In genomic region chr8:60665821-60666220, GRCm38 (mm10) we compare ENCODE assay signal across 23 mouse cellular contexts. TPM values are rescaled to one million over a fixed set of nuclear protein-coding genes. Genes with fewer than 3 reads are reported as not detected.
DNase-seq lines count a peak whose midpoint lies in the region; ATAC-seq lines count a peak whose summit lies in the region.
"Had no signal": no experiment of that assay in that cellular context is flagged by ENCODE, and none has a peak within 500 bp of the region (broad histone marks: within the 10 kb centered on the region; RNA-seq: fewer than 3 reads in every experiment).

No protein-coding gene starts in this region.

- no peak overlapping the region for H3K4me2 ChIP-seq in kidney, embryonic 14.5 days (replicated peaks; ENCODE audit: low read depth, low read length)
- no peak overlapping the region for H3K4me2 ChIP-seq in kidney, embryonic 15.5 days
- H3K4me2 ChIP-seq: embryonic facial prominence, embryonic 12.5 days; embryonic facial prominence, embryonic 15.5 days; heart, embryonic 11.5 days; hindbrain, embryonic 13.5 days had no signal

- no peak overlapping the region for H3K4me3 ChIP-seq in kidney, embryonic 14.5 days (ENCODE audit: low read length)
- no peak overlapping the region for H3K4me3 ChIP-seq in kidney, embryonic 15.5 days (replicated peaks)
- H3K4me3 ChIP-seq: embryonic facial prominence, embryonic 12.5 days; embryonic facial prominence, embryonic 15.5 days; gastrocnemius, adult 2 months; hindbrain, embryonic 13.5 days had no signal

- H3K27ac ChIP-seq in kidney, embryonic 14.5 days (ENCODE audit: low read depth, low read length), result no peak overlapping the region
- H3K27ac ChIP-seq in kidney, embryonic 15.5 days, result no peak overlapping the region
- H3K27ac ChIP-seq: embryonic facial prominence, embryonic 12.5 days; embryonic facial prominence, embryonic 15.5 days; gastrocnemius, adult 2 months; hindbrain, embryonic 13.5 days had no signal

- H3K27me3 ChIP-seq in kidney, embryonic 14.5 days (ENCODE audit: control insufficient read depth, insufficient read depth, low read length), result no peaks in the 10 kb centered on the region
- no peaks in the 10 kb centered on the region for H3K27me3 ChIP-seq in kidney, embryonic 15.5 days
- H3K27me3 ChIP-seq: embryonic facial prominence, embryonic 12.5 days; embryonic facial prominence, embryonic 15.5 days; hindbrain, embryonic 13.5 days had no signal

- peak; percentile 14 to 20 for DNase-seq in cerebellum, postnatal 10 days
- no peak for DNase-seq in cerebellum, adult 18-20 months
- peak; percentile 32 for DNase-seq in kidney, adult 18-20 months
- peak; percentile 76 for DNase-seq in kidney, adult 9 months
- DNase-seq in kidney, postnatal 36 days, result peak; percentile 41 to 61
- no peak for DNase-seq in urinary bladder, postnatal 14 days (ENCODE audit: low spot score)
- DNase-seq: adrenal gland, adult 8-10 months; adrenal gland, postnatal 25 days; cerebellum, adult 11-12 months; cerebellum, adult 9-10 months; cerebellum, postnatal 25 days; forebrain, postnatal 0 days; gastrocnemius, adult 2 months; gastrocnemius, postnatal 14 days; heart, adult 11 months had no signal

- H3K36me3 ChIP-seq in kidney, embryonic 14.5 days (ENCODE audit: control insufficient read depth, insufficient read depth, low read length), result no peaks in the 10 kb centered on the region
- no peaks in the 10 kb centered on the region for H3K36me3 ChIP-seq in kidney, embryonic 15.5 days
- H3K36me3 ChIP-seq: embryonic facial prominence, embryonic 12.5 days; embryonic facial prominence, embryonic 15.5 days had no signal

- 81% methylated on average over 4 of the region's 4 CpGs for WGBS in kidney, embryonic 14.5 days
- 76% methylated on average over 4 of the region's 4 CpGs for WGBS in kidney, embryonic 15.5 days

- no peaks in the 10 kb centered on the region for H3K9me3 ChIP-seq in kidney, embryonic 14.5 days (ENCODE audit: control insufficient read depth, low read length)
- no peaks in the 10 kb centered on the region for H3K9me3 ChIP-seq in kidney, embryonic 15.5 days (replicated peaks)
- H3K9me3 ChIP-seq: embryonic facial prominence, embryonic 12.5 days; embryonic facial prominence, embryonic 15.5 days; hindbrain, embryonic 13.5 days had no signal

- H3K4me1 ChIP-seq in kidney, embryonic 14.5 days (ENCODE audit: control insufficient read depth, insufficient read depth, low read length), result peaks cover 7% of the 10 kb centered on the region; the same call in 1 of the 2 replicates
- H3K4me1 ChIP-seq in kidney, embryonic 15.5 days, result peaks cover 4% of the 10 kb centered on the region; the same call in 1 of the 2 replicates
- H3K4me1 ChIP-seq: embryonic facial prominence, embryonic 15.5 days had no signal

- H3K9ac ChIP-seq in kidney, embryonic 14.5 days (ENCODE audit: low read depth, low read length), result no peak overlapping the region
- H3K9ac ChIP-seq in kidney, embryonic 15.5 days, result no peak overlapping the region
- H3K9ac ChIP-seq: embryonic facial prominence, embryonic 12.5 days; embryonic facial prominence, embryonic 15.5 days; forebrain, postnatal 0 days; hindbrain, embryonic 13.5 days had no signal

- ATAC-seq in kidney, embryonic 14.5 days (ENCODE audit: low FRiP score, low TSS enrichment), result no peak
- no peak for ATAC-seq in kidney, embryonic 15.5 days (replicated peaks; ENCODE audit: low FRiP score)
- ATAC-seq: activated CD4-positive, CD25-positive, alpha-beta regulatory T cell, adult 4 months; forebrain, embryonic 14.5 days had no signal

RNA-seq across cellular contexts. Expression of gene Mfap3l, which starts 33.2 kb away (rescaled TPM):
- 3.0 and 5.4 TPM in 2 replicates for polyA plus RNA-seq in kidney, embryonic 14.5 days (2014; fragmentation: Nextera tagmentation; extraction: Ambion mirVana)
- 4.3 and 4.5 TPM in 2 replicates for polyA plus RNA-seq in kidney, embryonic 15.5 days (2015; fragmentation: Nextera tagmentation; extraction: Ambion mirVana)
- polyA plus RNA-seq: activated CD4-positive, CD25-positive, alpha-beta regulatory T cell, adult 4 months had no signal

Comparison
In these comparisons a context has a peak if more than half of its experiments do, and no peak if none do; other contexts are left out.
1. DNase-seq: peak in cerebellum, postnatal 10 days (2 of 2), kidney, adult 18-20 months (single experiment), kidney, adult 9 months (single experiment) and kidney, postnatal 36 days (2 of 2); none in cerebellum, adult 18-20 months (0 of 2) and urinary bladder, postnatal 14 days (single experiment).